Mouse (Mus musculus) heart, postnatal 4 days (tissue): ENCODE results near the gene Evx1. TPM values are rescaled to one million over a fixed set of nuclear protein-coding genes. Genes with fewer than 3 reads are reported as not detected.

Source experiments
- DNase-seq: peaks from one replicate; pipeline ENCODE4 v3.0.0; 2021
- total RNA-seq, 2 experiments: library from RNA; stranded (reverse); gene quantifications; 2 replicates each; pipeline ENCODE4 v1.2.3; 2021

Evx1 gene
- total RNA-seq, 2 experiments from 2014 or later, result not detected

- DNase-seq, result peak; percentile 38
These were observed 22.1 kb upstream of the Evx1 start for GRCm38 (mm10) chr6:52291021-52291860.

- DNase-seq, result no peak
These were observed 21.0 kb upstream of the Evx1 start for GRCm38 (mm10) chr6:52292328-52292727.

GRCm38 (mm10) chr6:52294616-52295015 lies 18.7 kb upstream of the Evx1 start:
- DNase-seq, result no peak

- DNase-seq, result no peak
These were observed 14.8 kb upstream of the Evx1 start for GRCm38 (mm10) chr6:52298511-52298910.

GRCm38 (mm10) chr6:52300806-52301205 lies 12.5 kb upstream of the Evx1 start:
- no peak for DNase-seq

- no peak for DNase-seq
These were observed 9.9 kb upstream of the Evx1 start for GRCm38 (mm10) chr6:52303426-52303825.

GRCm38 (mm10) chr6:52305877-52306389 lies 7.4 kb upstream of the Evx1 start:
- peak; percentile 68 for DNase-seq

GRCm38 (mm10) chr6:52309766-52310165 lies 3.5 kb upstream of the Evx1 start:
- no peak for DNase-seq

GRCm38 (mm10) chr6:52310366-52310765 lies 2.9 kb upstream of the Evx1 start:
- no peak for DNase-seq

- DNase-seq, result no peak
These were observed 1.4 kb upstream of the Evx1 start for GRCm38 (mm10) chr6:52311661-52312557.

GRCm38 (mm10) chr6:52312558-52312915 lies 761 bp upstream of the Evx1 start:
- no peak for DNase-seq

- DNase-seq, result no peak
These were observed 1.2 kb downstream of the Evx1 start for GRCm38 (mm10) chr6:52314304-52315100.

- no peak for DNase-seq
These were observed 2.4 kb downstream of the Evx1 start for GRCm38 (mm10) chr6:52315441-52316412.

GRCm38 (mm10) chr6:52316413-52317184 lies 3.3 kb downstream of the Evx1 start:
- DNase-seq, result no peak

GRCm38 (mm10) chr6:52317461-52318180 lies 4.3 kb downstream of the Evx1 start:
- no peak for DNase-seq

- DNase-seq, result no peak
These were observed 5.0 kb downstream of the Evx1 start for GRCm38 (mm10) chr6:52318271-52318670.

- no peak for DNase-seq
These were observed 6.8 kb downstream of the Evx1 start for GRCm38 (mm10) chr6:52319956-52320690.

- no peak for DNase-seq
These were observed 7.9 kb downstream of the Evx1 start for GRCm38 (mm10) chr6:52320966-52321825.
